Mouse (Mus musculus): Measurements from ENCODE around the gene Aqp3.

- TF ChIP-seq CTCF (IDR thresholded peaks at IDR 0.05; ENCODE audit: low read depth, low read length) (no peak), EP300 (IDR thresholded peaks at IDR 0.05; ENCODE audit: insufficient read depth, low read depth, low read length) (no peak), POLR2A (IDR thresholded peaks at IDR 0.05; ENCODE audit: insufficient read depth, low read length) (no peak)
These were observed 24.8 kb downstream of the Aqp3 start for GRCm38 (mm10) chr4:41073008-41073817.

Measured in ES-Bruce4 (cell line).